11 mouse cellular contexts compared by ENCODE assay signal in genomic region chr4:99241674-99242073, GRCm38 (mm10). TPM values are rescaled to one million over a fixed set of nuclear protein-coding genes. Genes with fewer than 3 reads are reported as not detected.
DNase-seq lines count a peak whose midpoint lies in the region; ATAC-seq and TF ChIP-seq lines count a peak whose summit lies in the region.
"Had no signal": no experiment of that assay in that cellular context is flagged by ENCODE, and none has a peak within 500 bp of the region (broad histone marks: within the 10 kb centered on the region; RNA-seq: fewer than 3 reads in every experiment).

No protein-coding gene starts in this region.

- no peak overlapping the region for H3K4me2 ChIP-seq in intestine, postnatal 0 days (replicated peaks; ENCODE audit: low read depth)
- no peak overlapping the region for H3K4me2 ChIP-seq in intestine, embryonic 16.5 days (ENCODE audit: low read depth, low read length)
- H3K4me2 ChIP-seq: embryonic facial prominence, embryonic 13.5 days; forebrain, embryonic 15.5 days had no signal

- H3K4me1 ChIP-seq in intestine, postnatal 0 days (replicated peaks; ENCODE audit: control insufficient read depth, insufficient read depth, low read length), result no peaks in the 10 kb centered on the region
- H3K4me1 ChIP-seq in intestine, embryonic 16.5 days (ENCODE audit: control insufficient read depth, insufficient read depth, low read length), result no peaks in the 10 kb centered on the region
- no peaks in the 10 kb centered on the region for H3K4me1 ChIP-seq in thymus, adult 2 months (replicated peaks; ENCODE audit: control insufficient read depth, insufficient read depth, low read length)
- H3K4me1 ChIP-seq: embryonic facial prominence, embryonic 13.5 days; forebrain, embryonic 15.5 days; midbrain, embryonic 10.5 days had no signal

- H3K27me3 ChIP-seq in intestine, postnatal 0 days (replicated peaks; ENCODE audit: control insufficient read depth, insufficient read depth, low read length), result no peaks in the 10 kb centered on the region
- no peaks in the 10 kb centered on the region for H3K27me3 ChIP-seq in intestine, embryonic 16.5 days (replicated peaks; ENCODE audit: control insufficient read depth, insufficient read depth, low read length)
- H3K27me3 ChIP-seq in thymus, adult 2 months (ENCODE audit: control insufficient read depth, insufficient read depth, low read length), result no peaks in the 10 kb centered on the region
- H3K27me3 ChIP-seq: embryonic facial prominence, embryonic 13.5 days; forebrain, embryonic 15.5 days had no signal

- no peaks in the 10 kb centered on the region for H3K9me3 ChIP-seq in intestine, postnatal 0 days (ENCODE audit: control insufficient read depth)
- no peaks in the 10 kb centered on the region for H3K9me3 ChIP-seq in intestine, embryonic 16.5 days (ENCODE audit: control insufficient read depth, low read length)
- H3K9me3 ChIP-seq: embryonic facial prominence, embryonic 13.5 days; forebrain, embryonic 15.5 days; midbrain, embryonic 10.5 days had no signal

- no peak for DNase-seq in thymus, adult 2 months
- DNase-seq in thymus, postnatal 25 days, result no peak
- DNase-seq in brain, embryonic 14.5 days (ENCODE audit: low read depth), result no peak
- no peak for DNase-seq in ovary, postnatal 10 days (ENCODE audit: low spot score)
- no peak for DNase-seq in frontal cortex, adult 2 months (ENCODE audit: extremely low spot score in 1 of 2, low spot score in 1 of 2)
- DNase-seq: cerebellum, postnatal 10 days had no signal

- WGBS in intestine, postnatal 0 days, result 59% methylated on average over 5 of the region's 5 CpGs
- 52% methylated on average over 5 of the region's 5 CpGs for WGBS in intestine, embryonic 16.5 days
- WGBS in thymus, adult 2 months, result 84% methylated on average over 5 of the region's 5 CpGs

- no peak for TF ChIP-seq POLR2A in thymus, adult 2 months (IDR thresholded peaks at IDR 0.05; ENCODE audit: control insufficient read depth, extremely low read depth, insufficient read depth, low read length, poor library complexity)
- no peak for TF ChIP-seq POLR2A in brain, embryonic 14.5 days (IDR thresholded peaks at IDR 0.05; ENCODE audit: borderline replicate concordance, extremely low read depth, insufficient read depth, insufficient read length, poor library complexity, severe bottlenecking)

- peaks cover 10% of the 10 kb centered on the region for H3K36me3 ChIP-seq in intestine, postnatal 0 days (ENCODE audit: control insufficient read depth, insufficient read depth)
- H3K36me3 ChIP-seq in intestine, embryonic 16.5 days (ENCODE audit: control insufficient read depth, insufficient read depth, low read length), result no peaks in the 10 kb centered on the region
- H3K36me3 ChIP-seq in thymus, adult 2 months (ENCODE audit: control insufficient read depth, insufficient read depth, low read length), result no peaks in the 10 kb centered on the region

- H3K4me3 ChIP-seq in intestine, postnatal 0 days (ENCODE audit: low read depth, low read length), result no peak overlapping the region
- no peak overlapping the region for H3K4me3 ChIP-seq in intestine, embryonic 16.5 days (ENCODE audit: low read length)
- H3K4me3 ChIP-seq in thymus, adult 2 months (ENCODE audit: control insufficient read depth, insufficient read depth, low read length), result no peak overlapping the region
- H3K4me3 ChIP-seq: embryonic facial prominence, embryonic 13.5 days; forebrain, embryonic 15.5 days; midbrain, embryonic 10.5 days had no signal

- no peak overlapping the region for H3K9ac ChIP-seq in intestine, postnatal 0 days (ENCODE audit: low read depth, low read length)
- H3K9ac ChIP-seq in intestine, embryonic 16.5 days (ENCODE audit: low read depth, low read length), result no peak overlapping the region
- H3K9ac ChIP-seq: embryonic facial prominence, embryonic 13.5 days; forebrain, embryonic 15.5 days had no signal

- TF ChIP-seq CTCF in intestine, postnatal 0 days (IDR thresholded peaks at IDR 0.05; ENCODE audit: low read depth), result peak; percentile 50
- peak; percentile 19; the same call in 1 of the 2 replicates for TF ChIP-seq CTCF in thymus, adult 2 months (IDR thresholded peaks at IDR 0.05; ENCODE audit: borderline replicate concordance, control insufficient read depth, extremely low read depth, insufficient read depth, low read length, poor library complexity)
- peak; percentile 16; the same call in 1 of the 2 replicates for TF ChIP-seq CTCF in brain, embryonic 14.5 days (IDR thresholded peaks at IDR 0.05; ENCODE audit: borderline replicate concordance, extremely low read depth, insufficient read depth, insufficient read length)

- ATAC-seq in intestine, postnatal 0 days, result no peak
- ATAC-seq in intestine, embryonic 16.5 days, result no peak
- ATAC-seq: forebrain, embryonic 15.5 days had no signal

- no peak overlapping the region for H3K27ac ChIP-seq in intestine, postnatal 0 days (ENCODE audit: low read depth, low read length)
- H3K27ac ChIP-seq in intestine, embryonic 16.5 days (ENCODE audit: low read length), result no peak overlapping the region
- no peak overlapping the region for H3K27ac ChIP-seq in thymus, adult 2 months (ENCODE audit: control insufficient read depth, insufficient read depth, low read length)
- H3K27ac ChIP-seq: embryonic facial prominence, embryonic 13.5 days; forebrain, embryonic 15.5 days; midbrain, embryonic 10.5 days had no signal

RNA-seq across cellular contexts. Expression of gene Atg4c, which starts 47.9 kb away (rescaled TPM):
- polyA plus RNA-seq in intestine, postnatal 0 days (2015; fragmentation: Nextera tagmentation; extraction: Ambion mirVana), result 12.2 and 13.4 TPM in 2 replicates
- polyA plus RNA-seq in intestine, embryonic 16.5 days (2015; fragmentation: Nextera tagmentation; extraction: Ambion mirVana), result 15.0 and 15.7 TPM in 2 replicates
- polyA plus RNA-seq in thymus, adult 2 months (2012; rRNA removed), result 0.80 and 0.83 TPM in 2 replicates
- polyA plus RNA-seq in brain, embryonic 14.5 days (2012; rRNA removed), result 11.8 and 12.0 TPM in 2 replicates
- 27.6 and 29.1 TPM in 2 replicates for polyA plus RNA-seq in frontal cortex, adult 2 months (2012; rRNA removed)

RNA-seq across cellular contexts. Expression of gene Gm12689, which starts 54.0 kb away (rescaled TPM):
- 0.22 and 0.33 TPM in 2 replicates for polyA plus RNA-seq in intestine, postnatal 0 days (2015; fragmentation: Nextera tagmentation; extraction: Ambion mirVana)
- polyA plus RNA-seq in intestine, embryonic 16.5 days (2015; fragmentation: Nextera tagmentation; extraction: Ambion mirVana), result 0.12 TPM in 1 of 2 replicates, not detected in the other
- polyA plus RNA-seq in thymus, adult 2 months (2012; rRNA removed), result 0.11 TPM in 1 of 2 replicates, not detected in the other
- 1.3 and 1.5 TPM in 2 replicates for polyA plus RNA-seq in brain, embryonic 14.5 days (2012; rRNA removed)
- polyA plus RNA-seq in frontal cortex, adult 2 months (2012; rRNA removed), result 1.9 and 2.7 TPM in 2 replicates
- polyA plus RNA-seq: midbrain, embryonic 10.5 days had no signal
